ENCODE assay signal across 13 mouse cellular contexts in genomic region chr6:140478031-140478430, GRCm38 (mm10). TPM values are rescaled to one million over a fixed set of nuclear protein-coding genes. Genes with fewer than 3 reads are reported as not detected.
A peak's percentile ranks its signal among the peaks of the same experiment; 100 is the strongest.
DNase-seq lines count a peak whose midpoint lies in the region; ATAC-seq and TF ChIP-seq lines count a peak whose summit lies in the region.
"Had no signal": no experiment of that assay in that cellular context is flagged by ENCODE, and none has a peak within 500 bp of the region (broad histone marks: within the 10 kb centered on the region; RNA-seq: fewer than 3 reads in every experiment).

No protein-coding gene starts in this region.

- H3K9me3 ChIP-seq in lung, embryonic 15.5 days, result no peaks in the 10 kb centered on the region
- no peaks in the 10 kb centered on the region for H3K9me3 ChIP-seq in limb, embryonic 14.5 days (ENCODE audit: control insufficient read depth, low read length)
- H3K9me3 ChIP-seq: megakaryocyte, embryonic 14.5 days had no signal

- peak; percentile 47; the same call in 1 of the 2 replicates for ATAC-seq in lung, embryonic 15.5 days (ENCODE audit: borderline replicate concordance, extremely low read depth, low FRiP score, low TSS enrichment)
- ATAC-seq in limb, embryonic 14.5 days (ENCODE audit: low FRiP score, low read depth), result peak; percentile 30; the same call in 1 of the 2 replicates

- TF ChIP-seq EP300 in heart, adult 2 months (IDR thresholded peaks at IDR 0.05; ENCODE audit: insufficient read depth, low read depth, low read length), result no peak

- TF ChIP-seq CTCF in brain, embryonic 14.5 days (IDR thresholded peaks at IDR 0.05; ENCODE audit: borderline replicate concordance, extremely low read depth, insufficient read depth, insufficient read length), result no peak
- TF ChIP-seq CTCF in heart, adult 2 months (IDR thresholded peaks at IDR 0.05), result no peak

- no peak overlapping the region for H3K4me2 ChIP-seq in lung, embryonic 15.5 days
- no peak overlapping the region for H3K4me2 ChIP-seq in limb, embryonic 14.5 days (replicated peaks; ENCODE audit: low read depth, low read length, severe bottlenecking)

- peak overlapping the region; percentile 27; the same call in 1 of the 2 replicates for H3K27ac ChIP-seq in lung, embryonic 15.5 days
- no peak overlapping the region for H3K27ac ChIP-seq in limb, embryonic 14.5 days (replicated peaks; ENCODE audit: low read depth, low read length)
- H3K27ac ChIP-seq in heart, adult 2 months, result no peak overlapping the region

- H3K79me2 ChIP-seq in heart, adult 2 months (replicated peaks; ENCODE audit: control insufficient read depth, insufficient read depth, low read length), result no peaks in the 10 kb centered on the region

- H3K4me1 ChIP-seq in lung, embryonic 15.5 days, result peaks cover 31% of the 10 kb centered on the region
- H3K4me1 ChIP-seq in limb, embryonic 14.5 days (ENCODE audit: control insufficient read depth, insufficient read depth, low read length), result peaks cover 8% of the 10 kb centered on the region
- peaks cover 3% of the 10 kb centered on the region for H3K4me1 ChIP-seq in heart, adult 2 months (ENCODE audit: control insufficient read depth, insufficient read depth, low read length)
- H3K4me1 ChIP-seq: megakaryocyte, embryonic 14.5 days had no signal

- WGBS in lung, embryonic 15.5 days, result 16% methylated on average over 7 of the region's 7 CpGs
- WGBS in limb, embryonic 14.5 days, result 46% methylated on average over 7 of the region's 7 CpGs
- 59% methylated on average over 7 of the region's 7 CpGs for WGBS in heart, adult 2 months

- no peaks in the 10 kb centered on the region for H3K27me3 ChIP-seq in lung, embryonic 15.5 days
- H3K27me3 ChIP-seq in limb, embryonic 14.5 days (ENCODE audit: control insufficient read depth, insufficient read depth, low read length), result no peaks in the 10 kb centered on the region
- no peaks in the 10 kb centered on the region for H3K27me3 ChIP-seq in heart, adult 2 months (ENCODE audit: control insufficient read depth, insufficient read depth, low read length)
- H3K27me3 ChIP-seq: megakaryocyte, embryonic 14.5 days had no signal

- intact Hi-C loops in heart, adult 2 months (cut with DNase I), result no loop called here

- no peaks in the 10 kb centered on the region for H3K36me3 ChIP-seq in lung, embryonic 15.5 days
- H3K36me3 ChIP-seq in limb, embryonic 14.5 days (ENCODE audit: control insufficient read depth, insufficient read depth, low read length), result 0 out of 2 replicates have a peak, but pooled peaks cover 3% of the 10 kb centered on the region
- no peaks in the 10 kb centered on the region for H3K36me3 ChIP-seq in heart, adult 2 months (ENCODE audit: control insufficient read depth, insufficient read depth, low read length)

- peak; percentile 79 for DNase-seq in heart, adult 11 months
- no peak for DNase-seq in heart, adult 8-10 months (ENCODE audit: low spot score)
- no peak for DNase-seq in lung, postnatal 10 days
- peak; percentile 34 for DNase-seq in brain, embryonic 14.5 days (ENCODE audit: low read depth)
- no peak for DNase-seq in limb, embryonic 14.5 days (ENCODE audit: low spot score)
- DNase-seq in spleen, adult 12 weeks (ENCODE audit: low spot score), result no peak
- DNase-seq in heart, adult 2 months, result no peak
- DNase-seq: adrenal gland, postnatal 25 days; cerebellum, adult 9-11 months; gastrocnemius, postnatal 25 days; heart, postnatal 36 days had no signal

- no peak overlapping the region for H3K9ac ChIP-seq in lung, embryonic 15.5 days
- H3K9ac ChIP-seq in limb, embryonic 14.5 days (ENCODE audit: low read depth, low read length, severe bottlenecking), result no peak overlapping the region
- no peak overlapping the region for H3K9ac ChIP-seq in heart, adult 2 months (ENCODE audit: low read depth, low read length)

- TF ChIP-seq POLR2A in brain, embryonic 14.5 days (IDR thresholded peaks at IDR 0.05; ENCODE audit: borderline replicate concordance, extremely low read depth, insufficient read depth, insufficient read length, poor library complexity, severe bottlenecking), result no peak
- no peak for TF ChIP-seq POLR2A in limb, embryonic 14.5 days (IDR thresholded peaks at IDR 0.05; ENCODE audit: borderline replicate concordance, extremely low read depth, insufficient read depth, insufficient read length)
- no peak for TF ChIP-seq POLR2A in heart, adult 2 months (IDR thresholded peaks at IDR 0.05; ENCODE audit: insufficient read depth, low read depth, low read length)

- H3K4me3 ChIP-seq in lung, embryonic 15.5 days, result no peak overlapping the region
- no peak overlapping the region for H3K4me3 ChIP-seq in limb, embryonic 14.5 days (replicated peaks; ENCODE audit: low read length)
- no peak overlapping the region for H3K4me3 ChIP-seq in heart, adult 2 months
- H3K4me3 ChIP-seq: megakaryocyte, embryonic 14.5 days had no signal

RNA-seq across cellular contexts. Expression of gene Plekha5, which starts 54.2 kb away (rescaled TPM):
- 10 to 100 TPM; 18.2 to 29.2 (median 24.8) TPM for total RNA-seq in heart, adult 8-10 months (2022)
- 36.1 and 36.6 TPM in 2 replicates for polyA plus RNA-seq in lung, embryonic 15.5 days (2015; fragmentation: Nextera tagmentation; extraction: Ambion mirVana)
- polyA plus RNA-seq in brain, embryonic 14.5 days (2012; rRNA removed), result 91.1 and 103 TPM in 2 replicates
- 74.0 and 87.2 TPM in 2 replicates for polyA plus RNA-seq in limb, embryonic 14.5 days (2012; rRNA removed)
- polyA plus RNA-seq in limb, embryonic 14.5 days (2014; fragmentation: Nextera tagmentation; extraction: Ambion mirVana), result 50.8 and 59.9 TPM in 2 replicates
- 10 to 100 TPM; 24.9 to 26.0 TPM for total RNA-seq in heart, adult 2 months (2021)
- 19.6 and 36.5 TPM in 2 replicates for polyA plus RNA-seq in heart, adult 2 months (2012; rRNA removed)

Comparison
In these comparisons a context has a peak if more than half of its experiments do, and no peak if none do; other contexts are left out.
1. DNase-seq: peak in heart, adult 11 months (single experiment) and brain, embryonic 14.5 days (single experiment); none in heart, adult 8-10 months (single experiment), lung, postnatal 10 days (single experiment), limb, embryonic 14.5 days (single experiment), spleen, adult 12 weeks (single experiment) and heart, adult 2 months (0 of 2).